Mouse (Mus musculus): ENCODE results near the gene Ndufaf2. TPM values are rescaled to one million over a fixed set of nuclear protein-coding genes. Genes with fewer than 3 reads are reported as not detected.

The Ndufaf2 gene
- total and polyA plus RNA-seq, 3 experiments, result 12.4 to 28.8 (median 23.3) TPM

DNA sequence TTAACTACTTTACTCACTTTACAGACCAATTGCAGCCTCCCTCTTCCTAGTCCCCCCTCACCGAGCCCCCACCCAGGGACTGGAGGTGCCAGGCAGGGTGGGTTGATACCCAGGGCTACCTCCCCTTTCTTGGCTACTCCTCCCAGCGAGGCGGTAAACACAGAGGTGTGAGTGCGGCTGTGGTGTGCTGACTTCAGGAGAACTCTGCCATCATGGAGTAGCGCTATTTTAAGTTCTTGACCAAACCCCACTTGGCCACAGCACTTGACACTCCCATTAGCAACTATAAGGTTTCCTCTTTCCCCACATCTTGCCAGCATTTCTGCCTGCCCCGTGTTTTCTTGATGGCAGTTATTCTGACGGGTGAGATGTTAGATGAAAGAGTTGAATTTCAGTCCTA lies 62.0 kb downstream of the Ndufaf2 start:
- intact Hi-C loops (cut with DNase I), result no loop called here
- no peak for DNase-seq
- 50% methylated on average over 7 of the region's 7 CpGs for WGBS
- Histone ChIP-seq H3K4me3 (no peak overlapping the region), H3K27ac (no peak overlapping the region), H3K79me2 (replicated peaks; ENCODE audit: control insufficient read depth, insufficient read depth, low read length) (no peaks in the 10 kb centered on the region), H3K27me3 (ENCODE audit: control insufficient read depth, insufficient read depth, low read length) (no peaks in the 10 kb centered on the region), H3K36me3 (ENCODE audit: control insufficient read depth, insufficient read depth, low read length) (no peaks in the 10 kb centered on the region), H3K9ac (ENCODE audit: low read depth, low read length) (no peak overlapping the region), H3K4me1 (ENCODE audit: control insufficient read depth, insufficient read depth, low read length) (no peaks in the 10 kb centered on the region)
- TF ChIP-seq CTCF (IDR thresholded peaks at IDR 0.05), result no peak
- TF ChIP-seq POLR2A (IDR thresholded peaks at IDR 0.05; ENCODE audit: insufficient read depth, low read depth, low read length), result no peak
- TF ChIP-seq EP300 (IDR thresholded peaks at IDR 0.05; ENCODE audit: insufficient read depth, low read depth, low read length), result no peak

- Histone ChIP-seq H3K79me2 (replicated peaks; ENCODE audit: control insufficient read depth, insufficient read depth, low read length) (no peaks in the 10 kb centered on the region), H3K4me3 (no peak overlapping the region), H3K4me1 (ENCODE audit: control insufficient read depth, insufficient read depth, low read length) (no peaks in the 10 kb centered on the region), H3K27me3 (ENCODE audit: control insufficient read depth, insufficient read depth, low read length) (no peaks in the 10 kb centered on the region), H3K36me3 (ENCODE audit: control insufficient read depth, insufficient read depth, low read length) (no peaks in the 10 kb centered on the region), H3K9ac (ENCODE audit: low read depth, low read length) (no peak overlapping the region), H3K27ac (no peak overlapping the region)
- peak; percentile 36 to 51 for DNase-seq
- no peak for TF ChIP-seq EP300 (IDR thresholded peaks at IDR 0.05; ENCODE audit: insufficient read depth, low read depth, low read length)
- TF ChIP-seq CTCF (IDR thresholded peaks at IDR 0.05), result no peak
- TF ChIP-seq POLR2A (IDR thresholded peaks at IDR 0.05; ENCODE audit: insufficient read depth, low read depth, low read length), result no peak
- intact Hi-C loops (cut with DNase I), result no loop called here
- WGBS, result 40% methylated on average over 7 of the region's 7 CpGs
Observed at GRCm38 (mm10) chr13:108095617-108096016, 62.8 kb downstream of the Ndufaf2 start.

GRCm38 (mm10) chr13:108094681-108095080 lies 63.7 kb downstream of the Ndufaf2 start:
- DNase-seq, result no peak
- no peak for TF ChIP-seq CTCF (IDR thresholded peaks at IDR 0.05)
- no peak for TF ChIP-seq EP300 (IDR thresholded peaks at IDR 0.05; ENCODE audit: insufficient read depth, low read depth, low read length)
- TF ChIP-seq POLR2A (IDR thresholded peaks at IDR 0.05; ENCODE audit: insufficient read depth, low read depth, low read length), result no peak
- Histone ChIP-seq H3K4me3 (no peak overlapping the region), H3K36me3 (ENCODE audit: control insufficient read depth, insufficient read depth, low read length) (no peaks in the 10 kb centered on the region), H3K27ac (no peak overlapping the region), H3K79me2 (replicated peaks; ENCODE audit: control insufficient read depth, insufficient read depth, low read length) (no peaks in the 10 kb centered on the region), H3K9ac (ENCODE audit: low read depth, low read length) (no peak overlapping the region), H3K27me3 (ENCODE audit: control insufficient read depth, insufficient read depth, low read length) (no peaks in the 10 kb centered on the region), H3K4me1 (ENCODE audit: control insufficient read depth, insufficient read depth, low read length) (no peaks in the 10 kb centered on the region)
- WGBS, result 95% methylated on average over 5 of the region's 5 CpGs
- intact Hi-C loops (cut with DNase I), result no loop called here

DNA sequence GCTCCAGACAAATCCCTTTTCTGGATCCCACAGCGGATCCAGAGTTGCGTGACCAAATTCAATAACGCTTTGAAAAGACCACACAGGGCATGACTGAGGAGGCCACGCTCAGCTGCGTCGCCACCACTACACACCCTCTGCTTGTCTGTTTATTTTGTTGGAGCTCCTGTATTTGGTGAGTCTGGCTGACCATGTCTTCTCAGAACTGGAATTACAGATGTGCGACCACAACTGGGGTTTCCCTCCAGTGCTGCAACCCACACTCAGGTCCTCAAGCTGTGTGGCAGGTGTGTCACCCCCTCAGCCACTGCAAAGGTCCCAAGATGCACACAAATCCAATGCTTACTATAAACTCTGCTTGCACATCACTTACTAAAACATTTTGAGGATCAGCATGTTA lies 66.1 kb downstream of the Ndufaf2 start:
- DNase-seq, result no peak
- 95% methylated on average over 7 of the region's 7 CpGs for WGBS
- intact Hi-C loops (cut with DNase I), result no loop called here

GRCm38 (mm10) chr13:108086724-108087123 lies 71.7 kb downstream of the Ndufaf2 start:
- Histone ChIP-seq H3K27me3 (ENCODE audit: control insufficient read depth, insufficient read depth, low read length) (no peaks in the 10 kb centered on the region), H3K9ac (ENCODE audit: low read depth, low read length) (no peak overlapping the region), H3K36me3 (ENCODE audit: control insufficient read depth, insufficient read depth, low read length) (no peaks in the 10 kb centered on the region), H3K27ac (no peak overlapping the region), H3K4me3 (no peak overlapping the region), H3K79me2 (replicated peaks; ENCODE audit: control insufficient read depth, insufficient read depth, low read length) (no peaks in the 10 kb centered on the region), H3K4me1 (ENCODE audit: control insufficient read depth, insufficient read depth, low read length) (no peaks in the 10 kb centered on the region)
- intact Hi-C loops (cut with DNase I), result no loop called here
- 80% methylated on average over 4 of the region's 4 CpGs for WGBS
- TF ChIP-seq EP300 (IDR thresholded peaks at IDR 0.05; ENCODE audit: insufficient read depth, low read depth, low read length), result no peak
- TF ChIP-seq CTCF (IDR thresholded peaks at IDR 0.05), result no peak
- no peak for TF ChIP-seq POLR2A (IDR thresholded peaks at IDR 0.05; ENCODE audit: insufficient read depth, low read depth, low read length)
- no peak for DNase-seq

More for the DNA sequence above, 66.1 kb downstream of the Ndufaf2 start:
- H3K27me3 ChIP-seq (ENCODE audit: control insufficient read depth, insufficient read depth, low read length), result no peaks in the 10 kb centered on the region
- no peaks in the 10 kb centered on the region for H3K79me2 ChIP-seq (replicated peaks; ENCODE audit: control insufficient read depth, insufficient read depth, low read length)
- TF ChIP-seq POLR2A (IDR thresholded peaks at IDR 0.05; ENCODE audit: insufficient read depth, low read depth, low read length) (no peak), CTCF (IDR thresholded peaks at IDR 0.05) (no peak), EP300 (IDR thresholded peaks at IDR 0.05; ENCODE audit: insufficient read depth, low read depth, low read length) (no peak)
- no peaks in the 10 kb centered on the region for H3K4me1 ChIP-seq (ENCODE audit: control insufficient read depth, insufficient read depth, low read length)
- no peak overlapping the region for H3K9ac ChIP-seq (ENCODE audit: low read depth, low read length)
- H3K4me3 ChIP-seq, result no peak overlapping the region
- no peaks in the 10 kb centered on the region for H3K36me3 ChIP-seq (ENCODE audit: control insufficient read depth, insufficient read depth, low read length)
- no peak overlapping the region for H3K27ac ChIP-seq

DNA sequence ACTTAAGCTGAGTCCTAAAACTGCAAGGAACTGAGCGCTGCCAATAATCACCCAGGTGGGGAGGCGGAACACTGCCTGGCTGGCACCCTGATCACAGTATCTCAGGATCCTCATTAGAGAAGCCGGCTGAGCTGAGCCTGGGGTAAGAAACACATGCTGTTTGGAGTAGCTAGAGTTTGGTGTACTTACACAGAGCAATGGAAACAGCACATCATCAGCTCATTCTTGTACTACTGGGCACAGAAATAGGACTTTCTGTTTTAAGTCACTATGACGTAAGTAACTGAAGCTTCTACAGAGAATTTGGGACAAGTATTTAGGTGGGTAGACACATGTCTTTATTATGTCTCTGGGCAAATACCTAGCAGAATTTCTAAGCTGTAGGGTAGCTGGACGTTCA lies 72.4 kb downstream of the Ndufaf2 start:
- no peak overlapping the region for H3K27ac ChIP-seq
- TF ChIP-seq CTCF (IDR thresholded peaks at IDR 0.05) (no peak), EP300 (IDR thresholded peaks at IDR 0.05; ENCODE audit: insufficient read depth, low read depth, low read length) (no peak), POLR2A (IDR thresholded peaks at IDR 0.05; ENCODE audit: insufficient read depth, low read depth, low read length) (no peak)
- 89% methylated on average over 5 of the region's 5 CpGs for WGBS
- no peaks in the 10 kb centered on the region for H3K79me2 ChIP-seq (replicated peaks; ENCODE audit: control insufficient read depth, insufficient read depth, low read length)
- intact Hi-C loops (cut with DNase I), result no loop called here
- no peaks in the 10 kb centered on the region for H3K27me3 ChIP-seq (ENCODE audit: control insufficient read depth, insufficient read depth, low read length)
- H3K4me3 ChIP-seq, result no peak overlapping the region
- no peak overlapping the region for H3K9ac ChIP-seq (ENCODE audit: low read depth, low read length)
- no peak for DNase-seq
- no peaks in the 10 kb centered on the region for H3K4me1 ChIP-seq (ENCODE audit: control insufficient read depth, insufficient read depth, low read length)
- H3K36me3 ChIP-seq (ENCODE audit: control insufficient read depth, insufficient read depth, low read length), result no peaks in the 10 kb centered on the region

All from heart, adult 2 months (tissue).